Mouse (Mus musculus): ENCODE measurements around the gene Spock1. TPM values are rescaled to one million over a fixed set of nuclear protein-coding genes. Genes with fewer than 3 reads are reported as not detected.
A peak's percentile ranks its signal among the peaks of the same experiment; 100 is the strongest.

Gene Spock1
- polyA plus RNA-seq, 1 experiment: 0.06 TPM

- TF ChIP-seq POLR2A (IDR thresholded peaks at IDR 0.05; ENCODE audit: borderline replicate concordance, extremely low read depth, low read depth, low read length): no peak
- TF ChIP-seq CTCF (IDR thresholded peaks at IDR 0.05; ENCODE audit: insufficient read depth, low read length): no peak
- DNase-seq: no peak
- no peaks in the 10 kb centered on the region for H3K4me1 ChIP-seq (ENCODE audit: control insufficient read depth, insufficient read depth, low read length)
- 71% methylated on average over 10 of the region's 10 CpGs for WGBS
- H3K4me3 ChIP-seq (replicated peaks; ENCODE audit: extremely low read depth, low read depth, low read length): no peak overlapping the region
Measured at GRCm38 (mm10) chr13:57588558-57589273, 319.4 kb downstream of the Spock1 start.

- no peaks in the 10 kb centered on the region for H3K4me1 ChIP-seq (ENCODE audit: control insufficient read depth, insufficient read depth, low read length)
- no peak for DNase-seq
- H3K4me3 ChIP-seq (replicated peaks; ENCODE audit: extremely low read depth, low read depth, low read length): no peak overlapping the region
- TF ChIP-seq CTCF (IDR thresholded peaks at IDR 0.05; ENCODE audit: insufficient read depth, low read length) (no peak), POLR2A (IDR thresholded peaks at IDR 0.05; ENCODE audit: borderline replicate concordance, extremely low read depth, low read depth, low read length) (no peak)
- WGBS: 36% methylated on average over 3 of the region's 3 CpGs
Measured at GRCm38 (mm10) chr13:57585131-57585530, 323.0 kb downstream of the Spock1 start.

GRCm38 (mm10) chr13:57582314-57582976 lies 325.7 kb downstream of the Spock1 start:
- no peaks in the 10 kb centered on the region for H3K4me1 ChIP-seq (ENCODE audit: control insufficient read depth, insufficient read depth, low read length)
- WGBS: 80% methylated on average over 12 of the region's 12 CpGs
- DNase-seq: no peak
- no peak overlapping the region for H3K4me3 ChIP-seq (replicated peaks; ENCODE audit: extremely low read depth, low read depth, low read length)
- TF ChIP-seq POLR2A (IDR thresholded peaks at IDR 0.05; ENCODE audit: borderline replicate concordance, extremely low read depth, low read depth, low read length) (no peak), CTCF (IDR thresholded peaks at IDR 0.05; ENCODE audit: insufficient read depth, low read length) (no peak)

GRCm38 (mm10) chr13:57577541-57578244 lies 330.4 kb downstream of the Spock1 start:
- TF ChIP-seq POLR2A (IDR thresholded peaks at IDR 0.05; ENCODE audit: borderline replicate concordance, extremely low read depth, low read depth, low read length) (no peak), CTCF (IDR thresholded peaks at IDR 0.05; ENCODE audit: insufficient read depth, low read length) (no peak)
- no peak for DNase-seq
- Histone ChIP-seq H3K4me3 (replicated peaks; ENCODE audit: extremely low read depth, low read depth, low read length) (no peak overlapping the region), H3K4me1 (ENCODE audit: control insufficient read depth, insufficient read depth, low read length) (no peaks in the 10 kb centered on the region)
- WGBS: 90% methylated on average over 5 of the region's 5 CpGs

GRCm38 (mm10) chr13:57573501-57573900 lies 334.6 kb downstream of the Spock1 start:
- H3K4me1 ChIP-seq (ENCODE audit: control insufficient read depth, insufficient read depth, low read length): no peaks in the 10 kb centered on the region
- no peak for DNase-seq
- H3K4me3 ChIP-seq (replicated peaks; ENCODE audit: extremely low read depth, low read depth, low read length): no peak overlapping the region
- no peak for TF ChIP-seq POLR2A (IDR thresholded peaks at IDR 0.05; ENCODE audit: borderline replicate concordance, extremely low read depth, low read depth, low read length)
- no peak for TF ChIP-seq CTCF (IDR thresholded peaks at IDR 0.05; ENCODE audit: insufficient read depth, low read length)
- 67% methylated on average over 4 of the region's 4 CpGs for WGBS

- DNase-seq: no peak
- 88% methylated on average over 8 of the region's 8 CpGs for WGBS
Measured at GRCm38 (mm10) chr13:57568404-57568803, 339.7 kb downstream of the Spock1 start.

GRCm38 (mm10) chr13:57555186-57555585 lies 352.9 kb downstream of the Spock1 start:
- TF ChIP-seq CTCF (IDR thresholded peaks at IDR 0.05; ENCODE audit: insufficient read depth, low read length): no peak
- no peak for TF ChIP-seq POLR2A (IDR thresholded peaks at IDR 0.05; ENCODE audit: borderline replicate concordance, extremely low read depth, low read depth, low read length)
- WGBS: 53% methylated on average over 4 of the region's 4 CpGs
- Histone ChIP-seq H3K4me3 (replicated peaks; ENCODE audit: extremely low read depth, low read depth, low read length) (no peak overlapping the region), H3K4me1 (ENCODE audit: control insufficient read depth, insufficient read depth, low read length) (no peaks in the 10 kb centered on the region)
- no peak for DNase-seq

More at GRCm38 (mm10) chr13:57568404-57568803, 339.7 kb downstream of the Spock1 start:
- Histone ChIP-seq H3K4me3 (replicated peaks; ENCODE audit: extremely low read depth, low read depth, low read length) (no peak overlapping the region), H3K4me1 (ENCODE audit: control insufficient read depth, insufficient read depth, low read length) (no peaks in the 10 kb centered on the region)
- TF ChIP-seq POLR2A (IDR thresholded peaks at IDR 0.05; ENCODE audit: borderline replicate concordance, extremely low read depth, low read depth, low read length): no peak
- TF ChIP-seq CTCF (IDR thresholded peaks at IDR 0.05; ENCODE audit: insufficient read depth, low read length): no peak

GRCm38 (mm10) chr13:57549743-57550142 lies 358.4 kb downstream of the Spock1 start:
- no peaks in the 10 kb centered on the region for H3K4me1 ChIP-seq (ENCODE audit: control insufficient read depth, insufficient read depth, low read length)
- no peak overlapping the region for H3K4me3 ChIP-seq (replicated peaks; ENCODE audit: extremely low read depth, low read depth, low read length)
- 27% methylated on average over 5 of the region's 5 CpGs for WGBS
- DNase-seq: no peak
- TF ChIP-seq POLR2A (IDR thresholded peaks at IDR 0.05; ENCODE audit: borderline replicate concordance, extremely low read depth, low read depth, low read length) (no peak), CTCF (IDR thresholded peaks at IDR 0.05; ENCODE audit: insufficient read depth, low read length) (0 out of 2 replicates have a peak, but pooled peaks have one; percentile 5)

GRCm38 (mm10) chr13:57536988-57537547 lies 371.1 kb downstream of the Spock1 start:
- no peak overlapping the region for H3K4me3 ChIP-seq (replicated peaks; ENCODE audit: extremely low read depth, low read depth, low read length)
- DNase-seq: no peak
- TF ChIP-seq POLR2A (IDR thresholded peaks at IDR 0.05; ENCODE audit: borderline replicate concordance, extremely low read depth, low read depth, low read length) (no peak), CTCF (IDR thresholded peaks at IDR 0.05; ENCODE audit: insufficient read depth, low read length) (no peak)
- 56% methylated on average over 8 of the region's 8 CpGs for WGBS
- H3K4me1 ChIP-seq (ENCODE audit: control insufficient read depth, insufficient read depth, low read length): no peaks in the 10 kb centered on the region

Measured in lung, adult 2 months (tissue).